Mouse (Mus musculus) lung, adult 2 months (tissue): ENCODE measurements around the gene Gm10447.

Experiments used
- CTCF ChIP-seq: fragments of 200-500 bp; IDR thresholded peaks from 2 replicates; pipeline ENCODE4 v1.5.1; 2011; ENCODE audit warnings: mild to moderate bottlenecking, low read length, control low read depth; ENCODE audit not compliant: insufficient read depth
- POLR2A ChIP-seq: fragments of 200-500 bp; IDR thresholded peaks from 2 replicates; pipeline ENCODE4 v1.6.1; 2011; ENCODE audit warnings: low read depth, mild to moderate bottlenecking, control low read depth, low read length, borderline replicate concordance; ENCODE audit errors: extremely low read depth

DNA sequence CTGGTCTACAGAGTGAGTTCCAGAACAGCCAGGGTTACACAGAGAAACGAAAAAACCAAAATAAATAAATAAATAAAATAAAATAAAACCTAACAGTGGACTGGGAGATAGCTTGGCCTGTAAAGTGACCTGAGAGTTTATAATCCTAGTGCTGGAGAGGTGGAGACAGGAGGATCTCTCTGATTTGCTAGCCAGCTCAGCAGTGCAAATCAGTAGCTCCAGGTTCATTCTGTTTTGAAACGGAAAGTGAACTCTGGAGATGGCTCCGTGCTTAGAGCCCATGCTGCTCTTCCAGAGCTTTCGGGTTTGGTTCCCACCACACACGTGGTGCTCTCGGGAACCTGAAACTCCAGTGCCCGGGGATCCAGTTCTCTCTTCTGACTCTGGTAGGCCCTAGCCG, 8.9 kb downstream of the Gm10447 start:
- no peak for TF ChIP-seq CTCF
- TF ChIP-seq POLR2A: no peak
